Mouse (Mus musculus) small intestine, adult 2 months (tissue): ENCODE measurements at regions not wholly inside any gene's neighbourhood (a gene's known extent, or its start where the extent isn't known, plus 50 kb on each side); places are given as distances from the start of the nearest gene placed in this dataset.

Source experiments
- H3K27ac ChIP-seq: fragments of 200-500 bp; 2 replicates; pipeline ENCODE4 v1.5.1; 2012; ENCODE audit warnings: low read depth, low read length, control low read depth, inconsistent platforms; ENCODE audit not compliant: insufficient read depth
- H3K27me3 ChIP-seq: fragments of 200-500 bp; 2 replicates; pipeline ENCODE4 v1.6.1; 2012; ENCODE audit warnings: mild to moderate bottlenecking, moderate library complexity, low read length, inconsistent platforms; ENCODE audit not compliant: control insufficient read depth, insufficient read depth
- H3K36me3 ChIP-seq: fragments of 200-500 bp; 2 replicates; pipeline ENCODE4 v1.6.1; 2012; ENCODE audit warnings: mild to moderate bottlenecking, low read length, control low read depth, inconsistent platforms; ENCODE audit not compliant: control insufficient read depth, insufficient read depth
- H3K4me1 ChIP-seq: fragments of 200-500 bp; 2 replicates; pipeline ENCODE4 v1.6.1; 2012; ENCODE audit warnings: low read length, inconsistent platforms, mixed read lengths; ENCODE audit not compliant: control insufficient read depth, insufficient read depth, insufficient read length
- H3K4me3 ChIP-seq: fragments of 200-500 bp; 2 replicates; pipeline ENCODE4 v1.5.1; 2012; ENCODE audit warnings: low read depth, mild to moderate bottlenecking, control low read depth, inconsistent platforms, low read length, moderate library complexity
- CTCF ChIP-seq: fragments of 200-500 bp; IDR thresholded peaks from 2 replicates; pipeline ENCODE4 v1.5.1; 2012; ENCODE audit warnings: low read depth, mild to moderate bottlenecking, control low read depth, inconsistent platforms, low read length, moderate library complexity, mixed read lengths; ENCODE audit not compliant: insufficient replicate concordance, insufficient read length; ENCODE audit errors: extremely low read depth
- POLR2A ChIP-seq: fragments of 200-500 bp; IDR thresholded peaks from 2 replicates; pipeline ENCODE4 v1.6.1; 2012; ENCODE audit warnings: low read depth, mild to moderate bottlenecking, control low read depth, inconsistent platforms, low read length, moderate library complexity
- WGBS: fragments of 180-500 bp; shearing (Covaris S2); methylation state at CpG from one replicate; pipeline ENCODE4 v1.1.7; 2018; 5-methylcytosine and 5-hydroxymethylcytosine counted together

DNA sequence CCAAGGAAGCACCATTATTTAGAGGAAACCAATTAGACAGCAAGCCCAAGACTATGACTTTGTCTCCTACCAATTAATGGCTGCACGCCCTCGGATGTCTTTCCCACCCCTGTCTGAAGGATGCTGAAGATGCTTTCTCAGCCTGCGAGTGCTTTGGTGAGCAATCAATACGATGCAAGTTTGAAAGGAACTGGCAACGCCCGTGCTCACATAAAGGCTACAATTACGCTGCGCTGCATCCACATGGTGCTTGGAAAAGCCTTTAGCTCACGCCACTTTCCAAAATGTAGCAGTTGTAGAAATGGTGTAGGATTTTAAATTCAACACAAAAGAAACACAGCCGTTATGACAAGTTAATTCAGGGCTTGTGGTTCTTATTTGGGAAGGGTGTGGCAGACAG, 136.5 kb upstream of the Slc22a23 start:
- Histone ChIP-seq H3K4me3 (no peak overlapping the region), H3K27ac (no peak overlapping the region), H3K4me1 (peaks cover 3% of the 10 kb centered on the region; the same call in 1 of the 2 replicates), H3K27me3 (no peaks in the 10 kb centered on the region), H3K36me3 (no peaks in the 10 kb centered on the region)
- WGBS = 83% methylated on average over 10 of the region's 10 CpGs
- TF ChIP-seq CTCF = no peak
- no peak for TF ChIP-seq POLR2A

DNA sequence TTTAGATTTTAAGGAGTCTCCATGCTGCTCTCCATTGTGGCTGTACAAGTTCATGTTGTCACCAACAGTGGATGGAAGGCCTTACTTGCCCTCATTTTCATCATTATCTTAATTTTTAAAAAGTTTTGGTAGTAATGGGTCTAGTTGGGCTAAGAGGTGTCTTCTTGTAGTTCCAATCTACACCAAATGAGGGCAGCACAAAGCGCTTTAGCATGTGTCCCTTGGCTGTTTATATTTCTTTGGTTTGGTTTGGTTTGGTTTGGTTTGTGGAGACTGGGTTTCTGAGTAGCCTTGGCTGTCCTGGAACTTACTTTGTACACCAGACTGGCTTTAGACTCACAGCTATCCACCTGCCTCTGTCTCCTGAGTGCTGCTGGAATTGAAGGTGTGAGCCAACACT, 125.4 kb upstream of the Slc22a23 start:
- H3K4me1 ChIP-seq = no peaks in the 10 kb centered on the region
- TF ChIP-seq POLR2A (no peak), CTCF (no peak)
- no peaks in the 10 kb centered on the region for H3K36me3 ChIP-seq
- H3K27ac ChIP-seq = no peak overlapping the region
- no peak overlapping the region for H3K4me3 ChIP-seq
- no peaks in the 10 kb centered on the region for H3K27me3 ChIP-seq
- WGBS = 88% methylated on average over 1 of the region's 1 CpGs

DNA sequence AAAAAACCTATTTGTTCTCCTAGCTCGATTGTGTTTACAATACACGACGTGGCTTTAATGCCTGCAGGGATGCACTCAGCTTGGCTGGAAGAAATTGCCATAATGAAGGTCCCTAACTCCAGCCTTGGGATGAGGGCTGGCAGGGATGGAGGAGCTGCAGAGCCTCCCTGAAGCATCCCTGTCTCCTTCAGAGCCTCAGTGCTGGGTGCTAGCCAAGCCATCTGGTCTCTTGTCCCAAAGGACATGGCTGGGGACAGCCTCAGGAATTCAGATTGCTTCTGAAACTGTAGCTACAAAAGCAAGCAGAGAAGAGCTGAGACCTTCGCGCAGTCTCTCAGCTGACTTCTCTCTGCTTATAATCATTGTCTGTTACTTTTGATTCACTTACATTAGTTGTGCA, 124.6 kb upstream of the Slc22a23 start:
- no peaks in the 10 kb centered on the region for H3K27me3 ChIP-seq
- no peaks in the 10 kb centered on the region for H3K36me3 ChIP-seq
- H3K27ac ChIP-seq = no peak overlapping the region
- H3K4me1 ChIP-seq = peaks cover 2% of the 10 kb centered on the region; the same call in 1 of the 2 replicates
- no peak overlapping the region for H3K4me3 ChIP-seq
- 82% methylated on average over 5 of the region's 5 CpGs for WGBS
- TF ChIP-seq CTCF (no peak), POLR2A (no peak)

DNA sequence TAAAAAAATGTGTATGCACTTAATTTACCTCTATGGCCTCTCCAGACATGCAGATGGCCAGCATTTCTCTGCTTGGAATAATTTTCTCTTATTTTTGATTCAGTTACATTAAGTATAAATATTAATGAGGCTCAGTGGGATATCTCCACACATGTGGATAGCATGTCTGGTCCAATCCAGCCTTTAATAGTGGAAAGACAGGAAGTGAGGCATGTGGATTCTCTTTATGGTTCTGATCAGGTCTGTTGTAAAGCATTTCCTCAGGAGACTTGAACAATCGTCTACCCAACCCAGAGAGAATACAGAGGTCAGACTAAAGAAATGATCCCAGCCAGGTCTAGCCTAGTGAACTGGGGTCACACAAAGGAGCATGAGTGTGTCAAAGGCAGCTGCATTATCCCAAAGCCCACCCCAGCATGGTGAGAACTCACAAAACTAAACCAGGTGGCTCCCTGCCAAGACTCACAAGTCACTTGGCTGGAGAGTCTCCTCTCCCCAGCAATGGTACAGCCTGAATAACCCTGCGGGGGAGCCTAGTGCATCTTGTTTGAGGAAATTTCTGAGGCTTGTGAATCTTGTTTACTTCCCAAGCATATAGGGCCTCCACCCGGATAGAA, 123.3 kb upstream of the Slc22a23 start:
- WGBS = 60% methylated on average over 3 of the region's 3 CpGs

DNA sequence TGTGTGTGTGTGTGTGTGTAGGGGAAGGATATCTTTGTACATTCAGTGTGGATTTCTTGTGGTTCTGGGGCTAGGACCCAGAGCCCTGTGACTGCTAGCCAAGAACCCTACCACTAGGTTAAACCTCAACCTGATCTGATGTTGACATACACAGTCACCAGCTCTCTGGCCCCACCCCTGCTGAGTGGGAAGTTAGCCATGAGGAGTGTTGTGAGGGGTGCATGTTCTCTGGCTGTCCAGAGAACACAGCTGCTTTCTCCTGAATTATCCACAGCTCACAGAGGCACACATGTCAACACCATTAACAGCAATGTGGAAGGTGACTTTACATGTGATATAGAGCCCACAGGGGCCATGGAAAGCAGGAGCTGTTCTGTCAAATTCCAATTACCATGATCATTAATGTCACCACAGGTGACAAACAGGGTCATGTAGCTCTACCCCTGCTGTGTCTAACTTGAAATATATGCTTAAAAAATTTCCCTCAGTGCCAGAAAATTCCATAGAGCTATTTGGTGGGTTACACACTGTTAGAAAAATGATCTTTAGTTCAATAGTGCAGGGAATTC, 121.0 kb upstream of the Slc22a23 start:
- no peaks in the 10 kb centered on the region for H3K36me3 ChIP-seq
- H3K4me3 ChIP-seq = no peak overlapping the region
- no peak for TF ChIP-seq POLR2A
- no peak for TF ChIP-seq CTCF
- no peaks in the 10 kb centered on the region for H3K27me3 ChIP-seq
- H3K4me1 ChIP-seq = peaks cover 26% of the 10 kb centered on the region; the same call in 1 of the 2 replicates
- no peak overlapping the region for H3K27ac ChIP-seq

More for the DNA sequence above, 123.3 kb upstream of the Slc22a23 start:
- no peak overlapping the region for H3K4me3 ChIP-seq
- H3K36me3 ChIP-seq = no peaks in the 10 kb centered on the region
- peaks cover 10% of the 10 kb centered on the region; the same call in 1 of the 2 replicates for H3K4me1 ChIP-seq
- no peaks in the 10 kb centered on the region for H3K27me3 ChIP-seq
- no peak overlapping the region for H3K27ac ChIP-seq
- TF ChIP-seq CTCF = no peak
- TF ChIP-seq POLR2A = no peak

DNA sequence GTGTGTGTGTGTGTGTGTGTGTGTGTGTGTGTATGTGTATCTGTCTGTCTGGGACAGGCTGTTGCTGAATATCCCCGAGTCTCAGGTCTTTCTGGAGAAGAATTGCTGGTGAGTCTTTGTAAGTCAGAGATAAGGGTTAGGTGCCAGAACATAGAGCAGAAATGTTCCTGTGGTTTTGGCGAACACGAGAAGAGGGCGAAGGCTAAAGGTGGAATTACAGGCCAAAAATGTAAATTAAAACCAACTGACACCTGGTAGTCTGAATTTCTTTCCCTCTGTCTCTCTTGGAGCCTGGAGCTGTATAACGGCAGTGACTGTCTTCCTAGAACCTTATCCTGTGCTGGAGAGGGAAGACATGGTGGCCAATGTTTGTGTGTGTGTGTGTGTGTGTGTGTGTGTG, 120.5 kb upstream of the Slc22a23 start:
- no peaks in the 10 kb centered on the region for H3K27me3 ChIP-seq
- H3K36me3 ChIP-seq = no peaks in the 10 kb centered on the region
- WGBS = 65% methylated on average over 5 of the region's 5 CpGs
- TF ChIP-seq POLR2A (no peak), CTCF (no peak)
- H3K4me1 ChIP-seq = peaks cover 26% of the 10 kb centered on the region; the same call in 1 of the 2 replicates
- no peak overlapping the region for H3K4me3 ChIP-seq
- no peak overlapping the region for H3K27ac ChIP-seq

DNA sequence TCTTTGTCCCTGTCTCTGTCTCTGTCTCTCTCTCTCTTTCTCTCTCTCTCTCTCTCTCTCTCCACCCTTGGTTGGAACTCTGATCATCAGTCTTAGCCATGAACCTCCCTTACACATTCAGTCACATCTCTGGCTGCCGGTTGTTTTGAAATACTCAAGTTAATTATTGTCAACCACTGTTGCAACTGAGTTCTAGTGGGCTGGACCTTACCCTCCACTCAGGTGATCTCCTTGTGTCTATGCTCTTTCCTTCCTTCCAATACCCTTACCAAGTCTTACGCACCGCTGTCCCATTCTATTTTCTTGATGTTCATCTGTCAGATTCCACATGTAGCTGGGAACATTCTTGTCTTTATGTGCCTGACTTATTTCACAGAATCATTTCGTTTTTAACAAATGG, 119.2 kb upstream of the Slc22a23 start:
- H3K27ac ChIP-seq = peak overlapping the region; percentile 18; the same call in 1 of the 2 replicates
- H3K27me3 ChIP-seq = no peaks in the 10 kb centered on the region
- TF ChIP-seq POLR2A = no peak
- no peak for TF ChIP-seq CTCF
- 54% methylated on average over 4 of the region's 4 CpGs for WGBS
- no peak overlapping the region for H3K4me3 ChIP-seq
- H3K36me3 ChIP-seq = no peaks in the 10 kb centered on the region
- H3K4me1 ChIP-seq = peaks cover 26% of the 10 kb centered on the region; the same call in 1 of the 2 replicates
